Mouse (Mus musculus) monocyte, adult 2 months (primary cell): ENCODE measurements around the gene Plekhg5.

Source experiments
- DNase-seq, 2 experiments: peaks; one replicate each; pipeline ENCODE4 v3.0.0; 2022; ENCODE audit warnings: low spot score in 2 of 2, low read depth in 1 of 2

Gene Plekhg5

GRCm38 (mm10) chr4:152069245-152069644, 3.1 kb upstream of the Plekhg5 start:
- DNase-seq, result no peak

GRCm38 (mm10) chr4:152070494-152071396, 1.6 kb upstream of the Plekhg5 start:
- DNase-seq, result no peak

- DNase-seq, result no peak
These were observed 357 bp downstream of the Plekhg5 start for GRCm38 (mm10) chr4:152072655-152073054.

- no peak for DNase-seq
These were observed 1.4 kb downstream of the Plekhg5 start for GRCm38 (mm10) chr4:152073715-152074114.

- DNase-seq, result no peak
These were observed 2.2 kb downstream of the Plekhg5 start for GRCm38 (mm10) chr4:152074548-152074947.

- no peak for DNase-seq
These were observed 4.9 kb downstream of the Plekhg5 start for GRCm38 (mm10) chr4:152077191-152077590.

- no peak for DNase-seq
These were observed 5.8 kb downstream of the Plekhg5 start for GRCm38 (mm10) chr4:152078105-152078530.

GRCm38 (mm10) chr4:152079261-152079660, 7.0 kb downstream of the Plekhg5 start:
- no peak for DNase-seq

GRCm38 (mm10) chr4:152079931-152080330, 7.6 kb downstream of the Plekhg5 start:
- DNase-seq, result no peak

GRCm38 (mm10) chr4:152083611-152084220, 11.4 kb downstream of the Plekhg5 start:
- DNase-seq, result no peak

GRCm38 (mm10) chr4:152084616-152085015, 12.3 kb downstream of the Plekhg5 start:
- DNase-seq, result no peak

GRCm38 (mm10) chr4:152086505-152087210, 14.4 kb downstream of the Plekhg5 start:
- DNase-seq, result no peak

- no peak for DNase-seq
These were observed 15.1 kb downstream of the Plekhg5 start for GRCm38 (mm10) chr4:152087211-152088081.

GRCm38 (mm10) chr4:152088133-152088532, 15.8 kb downstream of the Plekhg5 start:
- no peak for DNase-seq

- no peak for DNase-seq
These were observed 16.3 kb downstream of the Plekhg5 start for GRCm38 (mm10) chr4:152088556-152089120.

GRCm38 (mm10) chr4:152090191-152090590, 17.9 kb downstream of the Plekhg5 start:
- DNase-seq, result no peak

GRCm38 (mm10) chr4:152092751-152093293, 20.5 kb downstream of the Plekhg5 start:
- no peak for DNase-seq

GRCm38 (mm10) chr4:152094233-152094632, 21.9 kb downstream of the Plekhg5 start:
- no peak for DNase-seq

- DNase-seq, result peak; percentile 45 to 61
These were observed 23.9 kb downstream of the Plekhg5 start for GRCm38 (mm10) chr4:152095937-152096910.
